Mouse (Mus musculus) G1E (cell line): Measurements from ENCODE around the gene Gcnt2.

Source experiments
- CTCF ChIP-seq: IDR thresholded peaks from 2 replicates; pipeline ENCODE4 v1.5.1; 2012; ENCODE audit warnings: low read depth, low read length, inconsistent platforms, mixed read lengths
- GATA1 ChIP-seq: IDR thresholded peaks from 2 replicates; pipeline ENCODE4 v1.6.1; 2012; ENCODE audit warnings: borderline replicate concordance, low read length, inconsistent platforms, mixed read lengths
- GATA2 ChIP-seq: IDR thresholded peaks from 2 replicates; pipeline ENCODE4 v1.6.1; 2012; ENCODE audit warnings: low read depth, low read length, inconsistent platforms, borderline replicate concordance
- TAL1 ChIP-seq: conservative IDR thresholded peaks from 2 replicates; pipeline ENCODE4 v1.6.1; 2012; ENCODE audit warnings: low read depth, low read length, inconsistent platforms, mixed read lengths

DNA sequence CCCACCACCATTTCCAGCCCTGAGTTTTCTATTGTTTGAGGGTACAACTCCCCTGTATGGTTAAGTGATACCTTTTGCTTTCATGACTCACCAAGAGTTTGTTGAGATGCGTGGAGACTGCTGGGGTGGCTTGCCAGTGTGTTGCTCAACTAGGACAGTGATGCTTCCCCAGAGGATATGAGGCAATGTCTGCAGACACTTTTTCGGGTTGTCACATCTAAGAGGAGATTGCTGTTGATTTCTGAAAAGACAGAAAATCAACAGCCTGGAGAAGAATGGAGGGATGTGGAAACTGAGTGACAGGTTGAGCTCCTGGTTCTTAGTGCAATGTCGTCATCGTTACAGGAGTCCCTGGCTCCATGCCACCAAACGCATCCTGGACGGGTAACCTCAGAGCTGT lies 93.7 kb downstream of the Gcnt2 start:
- TF ChIP-seq CTCF (no peak), TAL1 (no peak), GATA2 (no peak), GATA1 (no peak)
